Mouse (Mus musculus): ENCODE results near the gene Gm8206. TPM values are rescaled to one million over a fixed set of nuclear protein-coding genes. Genes with fewer than 3 reads are reported as not detected.

Gene Gm8206
- polyA plus RNA-seq (2014; fragmentation: Illumina TruSeq; extraction: RNeasy Lipid Tissue Mini Kit (QIAGEN cat#74804); ENCODE audit: low replicate concordance): 0.56 TPM

DNA sequence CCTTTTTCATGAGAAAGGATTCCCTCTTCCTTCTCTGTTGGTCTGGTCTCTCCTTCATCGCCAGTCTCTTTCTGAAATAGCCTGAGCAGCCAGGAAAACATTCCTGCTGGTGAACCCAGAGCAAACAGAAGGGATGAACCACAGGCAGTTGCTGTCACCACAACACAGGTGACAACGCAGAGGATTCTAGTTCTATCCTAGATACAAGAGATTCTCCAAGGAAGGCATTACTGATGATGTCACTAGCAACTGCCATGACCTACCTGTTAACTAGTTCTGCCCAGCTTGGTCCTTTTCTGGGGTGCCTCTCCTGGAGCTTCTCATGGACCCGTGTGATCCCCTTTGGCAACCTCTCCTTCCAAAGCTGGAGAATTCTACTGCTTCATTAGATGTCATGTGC lies at the start of gene Gm8206:
Gene Gm8206 (minus strand): TSS at position 101 of the 400 bp plus-strand sequence.

DNA sequence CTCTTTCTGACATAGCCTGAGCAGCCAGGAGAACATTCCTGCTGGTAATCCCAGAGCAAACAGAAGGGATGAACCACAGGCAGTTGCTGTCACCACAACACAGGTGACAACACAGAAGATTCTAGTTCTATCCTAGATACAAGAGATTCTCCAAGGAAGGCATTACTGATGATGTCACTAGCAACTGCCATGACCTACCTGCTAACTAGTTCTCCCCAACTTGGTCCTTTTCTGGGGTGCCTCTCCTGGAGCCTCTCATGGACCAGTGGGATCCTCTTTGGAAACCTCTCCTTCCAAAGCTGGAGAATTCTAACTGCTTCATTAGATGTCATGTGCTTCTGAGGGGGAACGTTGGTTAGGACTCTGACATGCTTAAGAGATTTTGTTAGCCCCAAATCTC lies 32.0 kb upstream of the Gm8206 start, which contains the start of gene Gm3476:
Gene Gm3476 (minus strand): TSS at position 101 of the 400 bp plus-strand sequence.

DNA sequence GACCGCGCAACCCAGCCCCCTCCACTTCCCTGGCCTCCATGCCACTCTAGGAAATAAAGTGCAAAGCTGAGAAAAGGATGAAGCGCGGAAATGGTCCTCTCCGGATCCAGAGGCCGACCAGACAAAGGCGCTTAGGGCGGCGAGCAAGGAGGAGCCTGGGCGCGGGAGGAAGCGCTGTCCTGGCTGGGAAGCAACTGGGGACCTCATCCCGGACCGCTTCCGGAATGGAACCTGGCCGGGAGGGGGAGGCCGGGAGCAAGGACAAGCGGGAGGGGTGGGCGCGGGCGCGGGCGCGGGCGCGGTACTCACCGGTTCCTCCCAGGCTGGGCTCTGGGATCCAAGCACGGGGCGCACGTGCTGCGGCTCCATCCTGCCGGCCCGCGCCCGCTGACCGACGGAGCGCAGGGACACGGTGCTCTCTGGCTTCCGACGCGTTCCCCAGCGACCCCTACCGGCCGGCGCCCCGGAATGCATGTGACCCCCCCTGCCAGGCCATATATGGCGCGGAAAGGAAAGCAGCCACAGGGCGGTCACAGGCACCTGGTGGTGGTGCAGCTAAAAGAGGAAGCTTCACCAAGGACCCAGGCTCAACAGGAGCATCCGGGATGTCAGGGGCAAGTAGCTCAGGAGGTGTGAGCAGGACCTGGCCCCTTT lies 14.7 kb upstream of the Gm8206 start, which contains the start of gene Gm3468:
Gene Gm3468 (minus strand): TSS at position 394 of the 654 bp plus-strand sequence.

DNA sequence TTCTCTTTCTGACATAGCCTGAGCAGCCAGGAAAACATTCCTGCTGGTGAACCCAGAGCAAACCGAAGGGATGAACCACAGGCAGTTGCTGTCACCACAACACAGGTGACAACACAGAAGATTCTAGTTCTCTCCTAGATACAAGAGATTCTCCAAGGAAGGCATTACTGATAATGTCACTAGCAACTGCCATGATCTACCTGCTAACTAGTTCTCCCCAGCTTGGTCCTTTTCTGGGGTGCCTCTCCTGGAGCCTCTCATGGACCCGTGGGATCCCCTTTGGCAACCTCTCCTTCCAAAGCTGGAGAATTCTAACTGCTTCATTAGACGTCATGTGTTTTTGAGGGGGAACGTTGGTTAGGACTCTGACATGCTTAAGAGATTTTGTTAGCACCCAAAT lies 35.6 kb downstream of the Gm8206 start, which contains the start of gene Gm6337:
Gene Gm6337 (minus strand): TSS at position 101 of the 400 bp plus-strand sequence.

DNA sequence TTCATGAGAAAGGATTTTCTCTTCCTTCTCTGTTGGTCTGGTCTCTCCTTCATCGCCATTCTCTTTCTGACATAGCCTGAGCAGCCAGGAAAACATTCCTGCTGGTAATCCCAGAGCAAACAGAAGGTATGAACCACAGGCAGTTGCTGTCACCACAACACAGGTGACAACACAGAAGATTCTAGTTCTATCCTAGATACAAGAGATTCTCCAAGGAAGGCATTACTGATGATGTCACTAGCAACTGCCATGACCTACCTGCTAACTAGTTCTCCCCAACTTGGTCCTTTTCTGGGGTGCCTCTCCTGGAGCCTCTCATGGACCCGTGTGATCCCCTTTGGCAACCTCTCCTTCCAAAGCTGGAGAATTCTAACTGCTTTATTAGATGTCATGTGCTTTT lies 114.7 kb downstream of the Gm8206 start, which contains the start of gene Gm3453:
Gene Gm3453 (minus strand): TSS at position 101 of the 400 bp plus-strand sequence.

Other genes starting within 250 kb of the Gm8206 start
- gene Gm8237, start 213.6 kb downstream of the Gm8206 start, polyA plus RNA-seq (2014; fragmentation: Illumina TruSeq; extraction: RNeasy Lipid Tissue Mini Kit (QIAGEN cat#74804); ENCODE audit: low replicate concordance): not detected
- 0.67 TPM for gene Gm3248, start 132.2 kb downstream of the Gm8206 start, polyA plus RNA-seq (2014; fragmentation: Illumina TruSeq; extraction: RNeasy Lipid Tissue Mini Kit (QIAGEN cat#74804); ENCODE audit: low replicate concordance)
- not detected for gene Gm3453, start 114.8 kb downstream of the Gm8206 start, polyA plus RNA-seq (2014; fragmentation: Illumina TruSeq; extraction: RNeasy Lipid Tissue Mini Kit (QIAGEN cat#74804); ENCODE audit: low replicate concordance)
- gene Gm6337, start 35.7 kb downstream of the Gm8206 start, polyA plus RNA-seq (2014; fragmentation: Illumina TruSeq; extraction: RNeasy Lipid Tissue Mini Kit (QIAGEN cat#74804); ENCODE audit: low replicate concordance): not detected
- 1.6 TPM for gene Gm3468, start 14.7 kb upstream of the Gm8206 start, polyA plus RNA-seq (2014; fragmentation: Illumina TruSeq; extraction: RNeasy Lipid Tissue Mini Kit (QIAGEN cat#74804); ENCODE audit: low replicate concordance)
- gene Gm3476, start 31.9 kb upstream of the Gm8206 start, polyA plus RNA-seq (2014; fragmentation: Illumina TruSeq; extraction: RNeasy Lipid Tissue Mini Kit (QIAGEN cat#74804); ENCODE audit: low replicate concordance): not detected
- gene Gm21560, start 125.3 kb upstream of the Gm8206 start, polyA plus RNA-seq (2014; fragmentation: Illumina TruSeq; extraction: RNeasy Lipid Tissue Mini Kit (QIAGEN cat#74804); ENCODE audit: low replicate concordance): not detected
- 6.5 TPM for gene Gm3411, start 193.3 kb upstream of the Gm8206 start, polyA plus RNA-seq (2014; fragmentation: Illumina TruSeq; extraction: RNeasy Lipid Tissue Mini Kit (QIAGEN cat#74804); ENCODE audit: low replicate concordance)
- not detected for gene Gm21103, start 210.9 kb upstream of the Gm8206 start, polyA plus RNA-seq (2014; fragmentation: Illumina TruSeq; extraction: RNeasy Lipid Tissue Mini Kit (QIAGEN cat#74804); ENCODE audit: low replicate concordance)
- gene Gm3618, start 249.7 kb upstream of the Gm8206 start, polyA plus RNA-seq (2014; fragmentation: Illumina TruSeq; extraction: RNeasy Lipid Tissue Mini Kit (QIAGEN cat#74804); ENCODE audit: low replicate concordance): not detected

Data from small intestine, adult 10 weeks (tissue).